Mouse (Mus musculus): Measurements from ENCODE around the gene Cdyl. TPM values are rescaled to one million over a fixed set of nuclear protein-coding genes. Genes with fewer than 3 reads are reported as not detected.
A peak's percentile ranks its signal among the peaks of the same experiment; 100 is the strongest.

Cdyl gene
- polyA plus RNA-seq, 1 experiment from 2014 or later: 4.9 TPM

GRCm38 (mm10) chr13:35732131-35732530 is 72.5 kb downstream of the Cdyl start:
- Histone ChIP-seq H3K4me3 (replicated peaks; ENCODE audit: low read length) (no peak overlapping the region), H3K27me3 (ENCODE audit: control insufficient read depth, insufficient read depth, low read length) (no peaks in the 10 kb centered on the region), H3K36me3 (ENCODE audit: control insufficient read depth, insufficient read depth, low read length) (no peaks in the 10 kb centered on the region), H3K27ac (ENCODE audit: low read length) (no peak overlapping the region), H3K4me1 (ENCODE audit: control insufficient read depth, insufficient read depth, low read length) (no peaks in the 10 kb centered on the region), H3K4me2 (ENCODE audit: low read depth, low read length) (no peak overlapping the region), H3K9me3 (replicated peaks; ENCODE audit: control insufficient read depth, low read length) (0 out of 2 replicates have a peak, but pooled peaks cover 2% of the 10 kb centered on the region), H3K9ac (ENCODE audit: low read length) (no peak overlapping the region)
- 79% methylated on average over 4 of the region's 4 CpGs for WGBS
- no peak for ATAC-seq (ENCODE audit: insufficient read depth, low FRiP score)

DNA sequence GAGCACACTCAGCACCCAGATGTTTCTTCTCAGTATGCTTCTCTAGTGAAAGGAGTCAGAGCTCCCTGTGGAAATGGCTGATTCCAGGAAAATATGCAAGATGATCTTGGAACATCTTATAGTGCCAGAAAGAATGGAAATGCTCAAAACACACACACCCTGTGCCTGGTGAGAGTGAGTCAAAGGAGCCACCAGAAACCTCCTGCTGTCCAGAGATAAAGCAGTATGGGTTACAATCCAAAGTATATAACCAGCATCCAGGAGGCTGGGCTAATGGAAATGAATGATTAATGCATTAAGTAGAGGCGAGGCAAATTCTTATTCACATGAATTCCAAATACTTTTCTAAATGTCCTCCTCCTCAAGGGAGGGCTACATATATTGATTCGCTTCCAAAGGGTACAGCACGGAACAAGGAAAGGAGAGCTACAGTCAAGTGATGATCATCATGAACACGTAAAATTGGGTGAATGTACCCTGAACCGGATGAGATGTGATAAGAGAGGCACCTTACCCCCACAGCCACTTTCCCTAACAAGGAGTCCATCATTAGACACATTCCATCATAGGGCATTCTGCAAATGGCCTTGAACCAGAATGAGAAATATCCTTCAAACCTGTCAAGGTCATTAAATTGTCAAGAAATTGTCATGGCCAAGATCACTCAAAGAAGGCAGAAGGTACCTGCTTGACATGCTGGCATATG is 73.4 kb downstream of the Cdyl start:
- WGBS: 84% methylated on average over 5 of the region's 5 CpGs
- no peak overlapping the region for H3K4me3 ChIP-seq (replicated peaks; ENCODE audit: low read length)
- no peak for ATAC-seq (ENCODE audit: insufficient read depth, low FRiP score)

DNA sequence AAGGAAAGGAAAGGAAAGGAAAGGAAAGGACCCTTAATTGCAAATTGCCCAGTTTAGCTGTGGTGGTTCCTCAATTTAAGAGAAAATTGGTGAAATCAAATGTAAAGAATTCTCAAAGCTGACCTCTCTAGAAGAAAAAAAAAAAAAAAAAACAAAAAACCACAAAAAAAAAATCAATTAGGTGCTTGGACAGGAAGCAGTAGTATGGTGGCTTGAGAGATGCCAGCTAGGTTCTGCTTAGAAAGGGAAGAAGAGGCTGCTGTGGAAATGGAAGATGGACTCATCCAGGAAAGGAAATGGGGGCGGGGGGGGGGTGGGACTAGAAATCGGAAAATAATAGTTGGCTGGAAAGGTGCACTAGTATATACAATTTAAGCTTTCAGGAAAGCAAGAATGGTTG is 77.9 kb downstream of the Cdyl start:
- no peak overlapping the region for H3K4me2 ChIP-seq (ENCODE audit: low read depth, low read length)

More for the DNA sequence above, 73.4 kb downstream of the Cdyl start:
- Histone ChIP-seq H3K4me2 (ENCODE audit: low read depth, low read length) (no peak overlapping the region), H3K27me3 (ENCODE audit: control insufficient read depth, insufficient read depth, low read length) (no peaks in the 10 kb centered on the region; the same call in 1 of the 2 replicates), H3K9ac (ENCODE audit: low read length) (no peak overlapping the region), H3K27ac (ENCODE audit: low read length) (no peak overlapping the region), H3K4me1 (ENCODE audit: control insufficient read depth, insufficient read depth, low read length) (no peaks in the 10 kb centered on the region), H3K36me3 (ENCODE audit: control insufficient read depth, insufficient read depth, low read length) (no peaks in the 10 kb centered on the region), H3K9me3 (replicated peaks; ENCODE audit: control insufficient read depth, low read length) (0 out of 2 replicates have a peak, but pooled peaks cover 2% of the 10 kb centered on the region)

GRCm38 (mm10) chr13:35738210-35738609 is 78.6 kb downstream of the Cdyl start:
- no peaks in the 10 kb centered on the region for H3K9me3 ChIP-seq (replicated peaks; ENCODE audit: control insufficient read depth, low read length)

More for the DNA sequence above, 77.9 kb downstream of the Cdyl start:
- Histone ChIP-seq H3K36me3 (ENCODE audit: control insufficient read depth, insufficient read depth, low read length) (no peaks in the 10 kb centered on the region), H3K4me3 (replicated peaks; ENCODE audit: low read length) (no peak overlapping the region), H3K27me3 (ENCODE audit: control insufficient read depth, insufficient read depth, low read length) (no peaks in the 10 kb centered on the region; the same call in 1 of the 2 replicates), H3K27ac (ENCODE audit: low read length) (no peak overlapping the region), H3K9ac (ENCODE audit: low read length) (no peak overlapping the region), H3K9me3 (replicated peaks; ENCODE audit: control insufficient read depth, low read length) (no peaks in the 10 kb centered on the region), H3K4me1 (ENCODE audit: control insufficient read depth, insufficient read depth, low read length) (peaks cover 2% of the 10 kb centered on the region; the same call in 1 of the 2 replicates)
- WGBS: 38% methylated on average over 2 of the region's 2 CpGs
- ATAC-seq (ENCODE audit: insufficient read depth, low FRiP score): no peak

DNA sequence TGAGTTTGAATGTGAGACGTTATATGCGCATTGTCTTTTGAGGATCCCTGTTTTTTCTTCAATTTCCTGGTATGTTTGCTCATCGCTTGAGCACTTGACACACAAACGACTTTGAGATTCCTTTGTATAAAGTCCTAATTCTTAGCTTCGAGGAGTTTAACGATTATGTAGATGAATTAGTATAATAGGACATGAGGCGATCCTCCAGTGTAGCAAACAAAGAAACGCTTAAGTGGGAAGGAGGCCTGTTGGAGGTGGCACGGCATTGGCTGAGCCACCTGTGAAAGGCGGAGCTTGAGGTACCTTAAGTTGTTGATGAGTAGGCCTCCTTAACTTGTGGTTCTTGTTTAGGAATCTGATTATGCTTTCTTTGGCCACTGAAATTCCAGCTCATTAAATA is 79.8 kb downstream of the Cdyl start:
- H3K4me3 ChIP-seq (replicated peaks; ENCODE audit: low read length): no peak overlapping the region
- H3K27ac ChIP-seq (ENCODE audit: low read length): no peak overlapping the region
- peaks cover 9% of the 10 kb centered on the region; the same call in 1 of the 2 replicates for H3K4me1 ChIP-seq (ENCODE audit: control insufficient read depth, insufficient read depth, low read length)
- H3K4me2 ChIP-seq (ENCODE audit: low read depth, low read length): no peak overlapping the region
- no peak overlapping the region for H3K9ac ChIP-seq (ENCODE audit: low read length)
- no peaks in the 10 kb centered on the region for H3K9me3 ChIP-seq (replicated peaks; ENCODE audit: control insufficient read depth, low read length)
- no peaks in the 10 kb centered on the region; the same call in 1 of the 2 replicates for H3K27me3 ChIP-seq (ENCODE audit: control insufficient read depth, insufficient read depth, low read length)
- H3K36me3 ChIP-seq (ENCODE audit: control insufficient read depth, insufficient read depth, low read length): no peaks in the 10 kb centered on the region
- ATAC-seq (ENCODE audit: insufficient read depth, low FRiP score): no peak
- 28% methylated on average over 10 of the region's 10 CpGs for WGBS

More at GRCm38 (mm10) chr13:35738210-35738609, 78.6 kb downstream of the Cdyl start:
- Histone ChIP-seq H3K4me3 (replicated peaks; ENCODE audit: low read length) (no peak overlapping the region), H3K4me1 (ENCODE audit: control insufficient read depth, insufficient read depth, low read length) (peaks cover 7% of the 10 kb centered on the region; the same call in 1 of the 2 replicates), H3K27me3 (ENCODE audit: control insufficient read depth, insufficient read depth, low read length) (no peaks in the 10 kb centered on the region; the same call in 1 of the 2 replicates), H3K36me3 (ENCODE audit: control insufficient read depth, insufficient read depth, low read length) (no peaks in the 10 kb centered on the region), H3K4me2 (ENCODE audit: low read depth, low read length) (no peak overlapping the region), H3K27ac (ENCODE audit: low read length) (no peak overlapping the region), H3K9ac (ENCODE audit: low read length) (no peak overlapping the region)
- WGBS: 23% methylated on average over 2 of the region's 2 CpGs
- no peak for ATAC-seq (ENCODE audit: insufficient read depth, low FRiP score)

GRCm38 (mm10) chr13:35740301-35741039 is 80.8 kb downstream of the Cdyl start:
- Histone ChIP-seq H3K36me3 (ENCODE audit: control insufficient read depth, insufficient read depth, low read length) (no peaks in the 10 kb centered on the region), H3K9me3 (replicated peaks; ENCODE audit: control insufficient read depth, low read length) (no peaks in the 10 kb centered on the region), H3K4me3 (replicated peaks; ENCODE audit: low read length) (peak overlapping the region; percentile 93), H3K9ac (ENCODE audit: low read length) (peak overlapping the region; percentile 71), H3K4me2 (ENCODE audit: low read depth, low read length) (peak overlapping the region; percentile 81), H3K27ac (ENCODE audit: low read length) (peak overlapping the region; percentile 67), H3K4me1 (ENCODE audit: control insufficient read depth, insufficient read depth, low read length) (peaks cover 9% of the 10 kb centered on the region; the same call in 1 of the 2 replicates), H3K27me3 (ENCODE audit: control insufficient read depth, insufficient read depth, low read length) (no peaks in the 10 kb centered on the region; the same call in 1 of the 2 replicates)
- ATAC-seq (ENCODE audit: insufficient read depth, low FRiP score): peak; percentile 81
- WGBS: 2% methylated on average over 61 of the region's 61 CpGs

GRCm38 (mm10) chr13:35741040-35741619 is 81.5 kb downstream of the Cdyl start:
- peak; percentile 96 for ATAC-seq (ENCODE audit: insufficient read depth, low FRiP score)

GRCm38 (mm10) chr13:35741620-35742421 is 82.2 kb downstream of the Cdyl start:
- no peaks in the 10 kb centered on the region; the same call in 1 of the 2 replicates for H3K27me3 ChIP-seq (ENCODE audit: control insufficient read depth, insufficient read depth, low read length)
- H3K4me1 ChIP-seq (ENCODE audit: control insufficient read depth, insufficient read depth, low read length): peaks cover 9% of the 10 kb centered on the region; the same call in 1 of the 2 replicates
- peak overlapping the region; percentile 81 for H3K4me2 ChIP-seq (ENCODE audit: low read depth, low read length)
- H3K36me3 ChIP-seq (ENCODE audit: control insufficient read depth, insufficient read depth, low read length): 0 out of 2 replicates have a peak, but pooled peaks cover 3% of the 10 kb centered on the region
- H3K27ac ChIP-seq (ENCODE audit: low read length): peak overlapping the region; percentile 93
- peaks cover 10% of the 10 kb centered on the region; the same call in 1 of the 2 replicates for H3K9me3 ChIP-seq (replicated peaks; ENCODE audit: control insufficient read depth, low read length)
- H3K9ac ChIP-seq (ENCODE audit: low read length): peak overlapping the region; percentile 98
- H3K4me3 ChIP-seq (replicated peaks; ENCODE audit: low read length): peak overlapping the region; percentile 93
- under 1% methylated on average over 78 of the region's 93 CpGs for WGBS
- ATAC-seq (ENCODE audit: insufficient read depth, low FRiP score): peak; percentile 59

More at GRCm38 (mm10) chr13:35741040-35741619, 81.5 kb downstream of the Cdyl start:
- H3K36me3 ChIP-seq (ENCODE audit: control insufficient read depth, insufficient read depth, low read length): no peaks in the 10 kb centered on the region
- peaks cover 9% of the 10 kb centered on the region; the same call in 1 of the 2 replicates for H3K4me1 ChIP-seq (ENCODE audit: control insufficient read depth, insufficient read depth, low read length)
- 0 out of 2 replicates have a peak, but pooled peaks cover 3% of the 10 kb centered on the region for H3K9me3 ChIP-seq (replicated peaks; ENCODE audit: control insufficient read depth, low read length)
- peak overlapping the region; percentile 93 for H3K27ac ChIP-seq (ENCODE audit: low read length)
- H3K9ac ChIP-seq (ENCODE audit: low read length): peak overlapping the region; percentile 98
- peak overlapping the region; percentile 81 for H3K4me2 ChIP-seq (ENCODE audit: low read depth, low read length)
- under 1% methylated on average over 63 of the region's 68 CpGs for WGBS
- no peaks in the 10 kb centered on the region; the same call in 1 of the 2 replicates for H3K27me3 ChIP-seq (ENCODE audit: control insufficient read depth, insufficient read depth, low read length)
- H3K4me3 ChIP-seq (replicated peaks; ENCODE audit: low read length): peak overlapping the region; percentile 93

Data from stomach, embryonic 16.5 days (tissue).